Mouse (Mus musculus) CD4-positive helper T cell, adult 2 months (primary cell): ENCODE measurements around the gene Thbs3.

ENCODE experiments used
- DNase-seq: peaks from one replicate; pipeline ENCODE4 v3.0.0-alpha.2; 2012; ENCODE audit warnings: low read depth, missing footprints, low spot score

The Thbs3 gene

DNA sequence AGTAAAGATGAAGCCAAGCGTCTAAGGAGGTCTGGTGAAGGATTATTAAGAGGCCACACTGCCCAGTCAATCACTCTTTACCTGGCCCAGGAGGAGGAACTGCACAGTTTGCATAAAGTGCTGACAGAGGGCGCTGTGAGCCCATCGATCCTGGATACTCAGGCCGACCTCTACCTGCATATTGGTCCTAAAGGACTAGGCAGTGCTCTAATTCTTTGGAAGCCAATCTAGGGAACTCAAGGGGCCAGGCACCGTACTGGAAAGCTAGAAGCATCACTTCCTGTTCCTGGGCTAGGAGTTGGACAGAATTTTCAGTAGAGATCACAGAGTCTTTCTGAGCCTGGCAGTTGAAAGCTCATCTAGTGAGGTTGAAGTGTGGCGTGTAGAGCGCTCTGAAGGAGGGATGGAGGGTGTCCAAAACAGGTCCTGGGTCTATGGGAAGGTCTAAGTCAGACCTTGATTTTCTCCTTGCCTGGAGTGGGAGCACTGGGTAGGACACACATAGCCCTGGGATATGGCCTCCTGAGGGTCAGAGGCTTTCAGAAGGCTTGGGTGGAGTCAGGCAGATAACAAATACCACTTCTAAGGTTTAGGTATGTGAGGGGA, 35.6 kb downstream of the Thbs3 start:
- peak; percentile 74 for DNase-seq

DNA sequence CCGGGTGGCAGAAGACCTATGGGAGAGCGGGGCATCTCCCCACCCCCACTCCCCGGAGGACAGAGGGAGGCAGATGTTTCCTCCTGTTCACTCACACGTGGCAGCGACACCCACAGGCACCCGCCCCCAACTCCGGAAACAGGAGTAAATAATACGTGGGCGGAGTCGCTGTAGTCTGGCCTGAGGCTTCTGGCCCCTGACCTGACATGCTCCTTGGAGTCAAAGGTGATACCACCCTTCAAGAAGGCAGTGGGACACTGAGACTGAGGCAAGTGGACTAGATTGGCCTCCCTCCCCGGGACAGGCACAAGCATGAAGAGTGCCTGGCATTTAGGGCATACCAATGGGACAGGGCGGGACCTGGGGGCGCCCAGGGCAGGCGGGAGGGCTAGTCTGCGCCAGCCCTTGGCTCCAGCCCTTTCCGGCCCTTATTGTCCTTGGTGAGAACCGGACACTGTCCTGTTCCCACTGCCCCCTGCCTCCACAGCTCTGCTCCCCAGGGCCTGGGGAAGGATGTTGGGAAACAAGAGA, 36.5 kb downstream of the Thbs3 start:
- peak; percentile 65 for DNase-seq

DNA sequence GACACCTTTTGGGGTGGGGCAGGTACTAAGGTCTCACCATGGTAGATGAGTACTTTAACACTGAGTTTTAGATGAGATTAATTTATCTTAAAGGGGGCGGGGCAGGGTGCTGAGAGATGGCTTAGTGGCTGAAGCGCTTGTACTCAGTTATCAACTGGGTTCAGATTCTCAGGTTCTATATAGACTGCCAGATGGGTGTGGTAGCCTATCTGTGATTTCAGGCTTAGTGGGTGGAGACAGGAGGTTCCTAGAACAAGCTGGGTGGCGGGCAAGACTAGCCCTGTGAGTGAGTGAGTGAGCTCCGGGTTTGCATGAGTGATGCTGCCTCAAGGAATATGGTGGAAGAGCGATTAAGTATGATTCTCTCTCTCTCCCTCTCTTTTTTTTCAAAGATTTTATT, 40.0 kb downstream of the Thbs3 start:
- DNase-seq = no peak

DNA sequence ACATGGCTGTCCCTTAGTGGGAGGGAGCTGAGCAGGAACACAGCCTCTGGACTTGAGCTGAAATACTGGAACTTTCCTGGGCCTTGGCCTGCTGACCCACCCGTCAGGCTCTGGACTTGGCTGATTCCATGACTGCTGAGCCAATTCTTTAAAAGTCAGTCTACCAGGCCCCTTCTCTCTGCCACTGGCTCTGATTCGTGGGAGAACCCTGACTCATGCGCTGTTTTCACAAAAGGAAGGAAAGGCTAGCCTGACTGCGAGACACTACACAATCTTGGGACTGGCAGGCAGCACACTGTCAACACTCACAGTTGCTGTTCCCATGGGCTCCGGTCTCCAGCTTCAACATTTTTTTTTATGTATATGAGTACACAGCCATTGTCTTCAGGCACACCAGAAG, 41.2 kb downstream of the Thbs3 start:
- DNase-seq = no peak

DNA sequence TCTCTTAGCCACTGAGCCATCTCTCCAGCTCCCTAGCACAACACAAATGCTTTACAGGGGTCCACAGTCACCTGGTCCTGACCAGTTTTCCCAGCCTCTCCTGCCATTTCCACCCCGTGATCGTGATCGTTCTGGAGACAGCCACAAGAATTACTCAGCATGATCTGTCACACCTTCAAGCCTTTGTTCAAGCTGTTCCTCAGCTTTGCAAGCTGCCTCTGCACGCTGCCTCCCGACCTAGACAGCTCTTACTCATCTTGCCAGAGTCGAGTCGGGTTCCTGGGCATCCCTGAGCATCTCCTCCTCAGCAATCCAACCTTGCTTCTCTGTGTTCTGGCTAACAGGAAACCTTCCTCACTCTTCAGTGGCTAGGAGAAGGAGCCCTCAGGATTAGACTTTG, 44.1 kb downstream of the Thbs3 start, which contains the start of gene Dpm3:
Dpm3 (plus strand) TSS at position 283 of the 400 bp plus-strand sequence.
- DNase-seq = no peak

DNA sequence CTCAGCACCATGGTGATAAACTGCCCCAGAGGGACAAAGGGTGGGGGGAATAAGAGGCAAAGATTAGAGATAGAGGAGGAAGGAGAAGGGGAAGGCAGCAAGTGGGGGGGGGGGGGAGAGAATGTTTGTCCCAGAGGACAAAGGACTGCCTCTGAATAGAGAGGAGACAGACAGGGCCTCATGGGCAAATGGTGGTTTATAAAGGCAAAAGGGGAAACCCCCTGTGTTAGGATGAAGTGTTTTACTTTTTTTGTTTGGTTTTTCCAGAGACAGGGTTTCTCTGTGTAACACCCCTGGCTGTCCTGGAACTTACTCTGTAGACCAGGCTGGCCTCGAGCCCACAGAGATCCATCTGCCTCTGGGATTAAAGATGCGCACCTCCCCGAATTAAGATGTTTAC, 45.2 kb downstream of the Thbs3 start:
- no peak for DNase-seq

DNA sequence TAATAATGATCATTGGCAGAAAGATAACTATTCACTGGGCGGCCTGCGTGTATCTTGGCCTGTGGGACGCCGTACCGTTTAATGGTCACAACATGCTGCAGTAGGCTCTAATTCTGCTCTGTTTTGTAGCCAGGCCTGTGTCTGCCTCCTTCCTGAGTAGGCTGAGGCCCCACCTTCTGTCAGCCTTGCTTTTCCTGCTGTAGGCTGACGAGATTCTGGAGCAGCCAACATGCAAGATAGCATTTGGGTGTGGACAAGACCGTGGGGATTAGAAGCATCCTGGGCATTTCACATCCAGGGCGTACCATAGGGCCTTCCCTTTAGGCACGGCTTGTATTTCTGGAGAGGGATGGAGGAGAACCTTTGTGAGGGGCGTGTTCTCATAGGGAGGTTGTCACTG, 47.4 kb downstream of the Thbs3 start:
- no peak for DNase-seq

DNA sequence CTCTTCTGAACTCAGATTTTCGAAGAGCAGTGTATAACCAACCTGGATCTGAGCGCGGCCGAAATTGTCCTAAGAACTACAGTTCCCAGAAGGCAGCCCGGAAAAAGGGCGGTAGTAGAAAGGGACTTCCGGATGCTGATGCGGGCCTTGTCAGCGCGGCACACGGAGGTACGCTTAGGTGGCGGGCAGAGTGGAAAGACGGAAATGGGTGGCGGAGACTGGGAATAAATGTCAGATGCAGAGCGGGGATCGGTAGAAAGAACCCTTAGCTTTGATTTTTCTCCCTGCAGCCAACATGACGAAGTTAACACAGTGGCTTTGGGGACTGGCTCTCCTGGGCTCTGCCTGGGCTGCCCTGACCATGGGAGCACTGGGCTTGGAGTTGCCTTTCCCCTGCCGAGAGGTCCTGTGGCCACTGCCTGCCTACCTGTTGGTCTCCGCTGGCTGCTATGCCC, 51.5 kb downstream of the Thbs3 start:
- DNase-seq = peak; percentile 86

DNA sequence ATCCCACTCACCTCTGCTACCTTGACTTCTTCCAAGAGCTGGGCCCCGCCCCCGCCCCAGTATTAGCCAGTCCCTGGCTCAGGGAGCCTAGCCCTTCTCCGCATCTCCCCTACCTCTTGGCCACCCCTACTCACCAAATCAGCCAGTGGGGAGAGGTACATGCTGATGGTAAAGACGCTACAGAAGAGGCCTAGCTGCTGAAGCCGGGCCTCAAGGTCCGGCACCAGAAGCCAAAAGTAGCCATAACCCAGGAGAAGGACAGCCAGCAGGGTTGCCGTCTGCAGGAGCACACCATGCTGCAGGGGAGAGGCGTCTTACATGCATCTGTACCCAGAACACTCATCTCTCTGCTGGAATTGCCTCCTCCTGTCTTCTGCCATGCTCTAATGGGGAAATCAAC, 53.9 kb downstream of the Thbs3 start:
- no peak for DNase-seq

DNA sequence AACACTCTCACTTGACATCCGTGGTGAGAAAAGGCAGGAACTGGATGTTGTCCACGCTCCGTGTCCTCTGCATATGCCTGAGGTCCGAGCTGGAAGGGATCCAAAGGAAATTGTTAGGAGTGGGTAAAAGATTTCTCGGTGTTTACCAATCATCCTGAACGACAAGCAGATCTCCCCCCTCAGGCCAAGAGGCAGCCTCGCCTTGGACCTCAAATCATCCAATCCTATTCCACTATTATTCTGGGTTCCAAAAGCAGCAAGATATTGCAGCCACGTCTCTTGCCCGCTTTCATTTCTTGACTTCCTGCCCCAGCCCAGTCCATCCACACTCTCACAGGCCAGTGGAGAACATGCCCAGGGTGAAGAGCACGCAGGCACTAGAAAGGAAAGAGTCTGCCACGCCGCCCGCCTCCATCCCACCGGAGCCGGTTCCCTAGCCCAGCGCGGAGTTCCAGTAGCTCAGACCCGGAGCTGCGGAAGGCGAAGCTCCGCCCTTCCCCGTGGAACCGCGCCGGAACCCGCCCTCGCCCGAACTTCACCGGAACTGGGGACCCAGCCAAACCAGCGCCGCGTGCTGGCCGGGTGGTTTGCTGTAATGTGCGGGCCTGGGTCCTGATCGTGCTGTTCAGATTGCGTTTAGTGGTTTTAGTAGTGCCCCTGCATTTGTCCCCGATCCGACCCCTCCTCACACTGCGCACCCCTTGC, 55.2 kb downstream of the Thbs3 start, which contains the start of gene Slc50a1:
Slc50a1 (minus strand) TSS at position 520 of the 705 bp plus-strand sequence.
- DNase-seq = peak; percentile 81

DNA sequence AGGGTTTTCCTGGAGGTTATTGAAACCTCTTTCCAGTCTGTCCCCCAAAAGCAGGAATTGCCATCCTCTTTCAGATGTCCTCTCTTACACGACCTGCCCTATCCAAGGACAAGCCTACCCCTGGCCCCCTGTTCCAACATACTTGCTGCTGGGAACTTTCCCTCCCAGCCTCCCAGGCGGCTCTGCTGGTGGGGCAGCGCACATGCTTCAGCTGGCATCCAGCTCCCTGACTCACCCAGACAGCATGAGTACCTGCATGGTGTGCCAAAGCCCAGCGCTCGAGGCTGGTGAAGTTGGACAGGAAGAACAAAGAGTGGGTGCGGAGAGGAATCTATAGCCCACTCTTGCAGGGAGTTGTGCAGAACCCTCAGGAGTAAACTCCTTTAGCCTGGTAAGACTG, 55.9 kb downstream of the Thbs3 start:
- no peak for DNase-seq

DNA sequence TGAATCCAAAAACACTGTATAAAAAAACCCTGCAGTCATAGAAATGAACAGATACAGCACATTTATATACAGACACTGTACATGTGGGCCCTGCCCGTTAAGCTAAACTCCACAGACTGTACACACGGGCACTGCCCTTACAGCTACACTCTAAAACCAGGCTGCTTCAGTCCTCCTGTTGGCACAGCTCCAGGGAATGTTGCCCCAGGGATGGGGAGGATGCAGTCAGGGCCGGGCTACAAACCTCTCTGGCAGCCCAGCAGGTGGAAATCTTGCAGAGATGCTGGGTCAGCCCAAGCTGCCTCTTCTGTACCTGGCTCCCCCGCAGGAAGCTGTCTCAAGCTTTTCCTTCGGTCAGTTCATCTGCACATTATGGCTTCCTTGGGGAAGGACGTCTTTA, 56.8 kb downstream of the Thbs3 start:
- no peak for DNase-seq

DNA sequence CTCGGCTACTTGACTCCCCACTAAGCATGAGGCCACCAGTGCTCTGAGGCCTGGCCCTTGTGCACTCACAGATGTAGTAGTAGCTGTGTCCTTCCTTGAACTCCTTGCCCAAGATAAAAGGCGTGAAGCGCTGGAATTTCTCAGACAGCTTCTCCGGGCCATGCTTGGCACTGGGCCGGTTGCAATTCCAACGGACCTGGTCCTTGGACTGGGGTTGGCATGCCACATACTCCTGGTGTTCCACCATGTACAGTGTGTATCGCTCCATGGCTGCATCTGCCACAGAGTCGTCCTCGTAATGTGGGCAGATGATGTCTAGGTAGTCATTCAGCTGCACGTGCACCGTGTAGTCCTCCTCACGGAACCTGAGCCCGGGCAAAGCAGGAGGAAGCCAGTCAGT, 61.1 kb downstream of the Thbs3 start:
- DNase-seq = no peak
